Mouse (Mus musculus): ENCODE data around the gene Rbbp4.

The Rbbp4 gene

DNA sequence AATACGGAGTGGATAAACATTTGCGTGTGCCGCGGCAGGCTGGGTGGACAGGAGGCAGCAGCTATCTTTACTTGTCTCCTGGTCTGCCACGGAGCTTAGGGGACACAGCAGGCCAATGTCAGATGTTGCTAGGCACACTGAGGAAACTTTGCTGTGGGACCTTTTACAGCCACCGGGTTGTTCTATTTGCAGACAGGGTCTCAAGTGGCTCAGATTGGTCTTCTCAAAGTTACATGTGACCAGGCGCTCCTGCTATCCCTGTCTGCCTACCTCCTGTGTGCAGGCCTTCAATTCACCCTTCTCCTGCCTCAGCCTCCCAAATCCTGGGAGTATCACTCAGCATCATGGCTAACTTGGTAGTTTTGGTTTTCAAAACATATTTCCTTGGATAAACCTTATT lies 39.1 kb downstream of the Rbbp4 start:
- no peak for DNase-seq (ENCODE audit: extremely low read depth, low read depth, low spot score)

GRCm38 (mm10) chr4:129295188-129295587 lies 40.0 kb downstream of the Rbbp4 start:
- DNase-seq (ENCODE audit: extremely low read depth, low read depth, low spot score), result no peak

DNA sequence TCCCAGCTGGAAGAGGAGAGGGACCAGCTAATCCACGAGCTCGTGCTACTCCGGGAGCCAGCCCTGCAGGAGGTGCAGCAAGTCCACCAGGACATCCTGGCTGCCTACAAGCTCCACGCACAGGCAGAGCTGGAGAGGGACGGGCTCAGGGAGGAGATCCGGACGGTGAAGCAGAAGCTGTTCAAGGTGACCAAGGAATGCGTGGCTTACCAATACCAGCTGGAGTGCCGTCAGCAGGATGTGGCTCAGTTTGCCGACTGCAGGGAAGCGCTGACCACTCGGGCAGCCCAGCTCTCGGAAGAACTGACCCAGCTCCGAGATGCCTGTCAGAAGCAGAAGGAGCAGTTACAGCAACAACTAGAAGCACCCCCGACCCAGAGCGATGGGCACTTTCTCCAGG lies 41.5 kb downstream of the Rbbp4 start:
- no peak for DNase-seq (ENCODE audit: extremely low read depth, low read depth, low spot score)

DNA sequence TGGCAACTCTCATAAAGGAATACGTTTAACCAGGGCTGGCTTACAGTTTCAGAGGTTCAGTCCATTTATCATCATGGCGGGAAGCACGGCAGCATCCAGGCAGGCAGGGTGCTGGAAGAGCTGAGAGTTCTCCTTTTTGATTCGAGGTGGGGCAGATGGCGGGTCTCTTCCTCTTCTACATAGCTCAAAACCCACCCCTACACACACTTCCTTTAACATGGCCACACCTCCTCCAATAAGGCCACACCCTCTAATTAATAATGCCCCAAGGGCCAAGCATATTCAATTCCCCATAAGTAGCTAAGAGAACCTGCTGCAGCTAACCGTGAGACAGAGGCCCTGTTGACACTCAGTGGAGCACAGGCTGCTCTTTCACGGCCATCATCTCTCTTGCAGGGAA lies 42.3 kb downstream of the Rbbp4 start:
- DNase-seq (ENCODE audit: extremely low read depth, low read depth, low spot score), result no peak

- DNase-seq (ENCODE audit: extremely low read depth, low read depth, low spot score), result no peak
Observed at GRCm38 (mm10) chr4:129289671-129290070, 45.5 kb downstream of the Rbbp4 start.

GRCm38 (mm10) chr4:129288067-129288466 lies 47.1 kb downstream of the Rbbp4 start:
- no peak for DNase-seq (ENCODE audit: extremely low read depth, low read depth, low spot score)

- DNase-seq (ENCODE audit: extremely low read depth, low read depth, low spot score), result no peak
Observed at GRCm38 (mm10) chr4:129287472-129287981, 47.6 kb downstream of the Rbbp4 start, which contains the start of gene Sync. Sync (plus strand) TSS chr4:129287617.

GRCm38 (mm10) chr4:129286683-129287471 lies 48.3 kb downstream of the Rbbp4 start:
- DNase-seq (ENCODE audit: extremely low read depth, low read depth, low spot score), result no peak

GRCm38 (mm10) chr4:129286001-129286682 lies 49.0 kb downstream of the Rbbp4 start:
- DNase-seq (ENCODE audit: extremely low read depth, low read depth, low spot score), result no peak

DNA sequence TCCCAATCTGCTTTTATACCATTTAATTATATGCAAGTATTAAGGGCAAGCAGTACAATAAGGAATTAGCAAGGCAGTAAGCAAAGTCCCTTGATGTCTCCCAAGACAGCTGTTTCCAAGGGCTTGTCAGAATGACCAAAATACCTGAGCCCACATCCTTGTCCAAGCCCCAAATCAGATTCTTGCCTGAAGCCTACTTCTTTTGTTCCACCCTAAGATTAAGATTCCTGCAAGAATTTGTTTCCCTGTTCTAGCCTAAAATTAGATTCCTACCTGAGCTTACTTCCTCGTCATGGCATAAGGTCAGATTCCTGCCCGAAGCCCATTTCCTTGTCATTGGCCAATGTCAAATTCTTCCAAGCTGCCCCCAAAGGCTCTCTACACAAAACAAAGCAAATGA lies 50.5 kb downstream of the Rbbp4 start:
- DNase-seq (ENCODE audit: extremely low read depth, low read depth, low spot score), result no peak

DNA sequence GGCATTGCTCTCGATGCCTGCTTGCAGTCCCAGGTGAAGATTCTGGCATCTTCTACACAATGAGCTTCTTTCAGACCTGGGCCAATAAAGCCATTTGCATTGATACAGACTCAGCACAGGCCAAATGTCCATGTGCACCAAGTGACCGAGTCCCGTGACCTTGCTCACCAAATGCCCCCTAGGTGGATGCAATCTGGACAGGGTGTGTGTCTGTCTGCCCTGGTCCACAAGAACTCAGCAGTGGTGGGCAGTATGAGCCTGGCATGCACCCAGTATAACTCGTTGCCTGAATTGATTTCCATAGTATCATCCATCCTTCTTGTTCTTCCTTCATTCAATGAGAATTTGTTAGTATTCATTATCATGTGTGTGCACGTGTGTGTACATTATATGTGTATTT lies 51.9 kb downstream of the Rbbp4 start:
- no peak for DNase-seq (ENCODE audit: extremely low read depth, low read depth, low spot score)

DNA sequence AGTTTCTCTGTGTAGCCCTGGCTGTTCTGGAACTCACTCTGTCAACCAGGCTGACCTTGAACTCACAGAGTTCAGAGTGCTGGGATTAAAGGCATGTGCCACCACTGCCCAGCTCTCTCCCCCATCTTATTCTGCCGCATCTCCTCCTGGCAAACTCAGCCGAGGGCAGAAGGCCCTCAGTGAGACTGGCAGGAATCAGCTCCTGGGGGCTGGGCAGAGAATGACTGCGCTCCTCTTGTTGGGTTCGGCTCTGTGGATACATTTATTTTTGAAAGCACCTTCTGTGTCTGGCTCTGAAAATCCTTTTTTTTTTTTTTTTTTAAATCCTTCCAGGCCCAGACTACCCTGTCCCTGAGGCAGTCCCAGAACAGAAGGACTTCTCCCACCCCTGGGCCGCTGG lies 52.4 kb downstream of the Rbbp4 start:
- no peak for DNase-seq (ENCODE audit: extremely low read depth, low read depth, low spot score)

DNA sequence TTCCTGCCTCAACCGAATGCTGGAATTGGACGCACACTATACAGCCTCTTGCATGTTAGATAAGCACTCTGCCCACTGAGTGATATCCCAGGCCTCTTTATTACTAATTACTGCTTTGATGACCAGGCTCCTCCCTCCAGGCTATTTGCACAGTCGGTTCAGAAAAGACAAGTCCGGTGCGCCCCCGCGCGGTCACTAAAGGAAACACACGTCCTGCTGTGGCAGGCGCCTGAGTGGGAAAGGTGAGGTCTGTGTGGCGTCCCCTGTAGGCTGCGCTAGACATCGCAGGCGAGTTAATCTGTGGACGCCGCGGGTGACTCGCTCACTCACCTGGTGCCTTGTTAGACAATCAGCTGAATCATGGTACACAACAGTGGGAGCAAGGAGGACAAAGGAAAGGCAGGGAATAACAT lies 58.7 kb downstream of the Rbbp4 start:
- no peak for DNase-seq (ENCODE audit: extremely low read depth, low read depth, low spot score)

GRCm38 (mm10) chr4:129272756-129273046 lies 62.5 kb downstream of the Rbbp4 start:
- DNase-seq (ENCODE audit: extremely low read depth, low read depth, low spot score), result no peak

DNA sequence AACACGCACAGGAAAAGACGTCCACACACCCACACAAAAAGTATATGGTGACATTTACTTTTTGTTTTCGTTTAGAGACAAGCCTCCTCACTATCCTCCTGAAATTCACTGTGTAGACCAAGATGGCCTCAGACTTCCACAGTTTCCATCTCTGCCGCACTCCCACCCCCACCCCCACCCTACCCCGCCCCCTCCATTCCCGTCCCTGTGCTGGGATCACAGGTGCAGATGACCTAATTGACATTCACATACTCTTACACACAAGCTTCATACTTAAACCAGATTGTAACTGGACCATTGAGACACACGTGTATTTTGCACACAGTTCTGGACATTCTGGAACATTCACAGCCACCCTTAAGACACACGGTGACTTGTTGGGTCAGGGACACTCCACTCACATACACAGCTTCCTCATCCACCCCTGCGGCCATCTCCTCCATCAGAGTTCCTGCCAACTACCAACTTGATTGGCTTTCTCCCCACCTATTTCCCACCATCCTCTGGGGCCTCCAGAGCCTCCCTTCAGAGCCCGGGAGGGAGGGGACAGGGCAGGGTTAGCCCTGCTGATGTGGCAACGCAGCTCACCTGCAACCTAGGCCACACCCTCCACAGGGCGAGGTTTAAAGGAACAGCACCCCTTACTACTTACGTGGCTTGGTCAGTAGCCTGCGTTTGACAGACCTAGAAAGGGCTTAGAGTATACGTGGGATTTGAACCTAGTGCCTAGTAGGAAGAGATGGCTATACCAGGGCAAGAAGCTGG lies 63.0 kb downstream of the Rbbp4 start:
- peak; percentile 80 for DNase-seq (ENCODE audit: extremely low read depth, low read depth, low spot score)

DNA sequence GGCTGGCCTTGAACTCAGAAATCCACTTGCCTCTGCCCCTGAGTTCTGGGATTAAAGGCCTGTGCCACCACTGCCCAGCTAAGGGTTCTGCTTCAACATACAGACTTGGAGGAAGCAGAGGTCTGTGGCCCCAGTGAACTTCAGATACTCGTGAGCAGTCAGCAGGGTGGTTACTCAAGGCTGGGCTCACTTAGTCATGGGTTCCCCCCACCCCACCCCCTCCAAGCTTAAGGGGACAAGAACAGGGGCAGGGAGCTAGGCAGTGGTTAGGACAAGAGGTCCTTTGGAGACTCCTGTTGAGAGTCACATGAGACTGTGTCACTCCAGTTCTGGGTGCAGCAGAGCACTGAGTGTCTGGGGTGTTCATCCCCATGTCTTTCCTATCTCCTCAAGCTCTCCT lies 66.5 kb downstream of the Rbbp4 start:
- no peak for DNase-seq (ENCODE audit: extremely low read depth, low read depth, low spot score)

- DNase-seq (ENCODE audit: extremely low read depth, low read depth, low spot score), result no peak
Observed at GRCm38 (mm10) chr4:129266821-129267220, 68.3 kb downstream of the Rbbp4 start.

- DNase-seq (ENCODE audit: extremely low read depth, low read depth, low spot score), result no peak
Observed at GRCm38 (mm10) chr4:129266191-129266590, 69.0 kb downstream of the Rbbp4 start.

- peak; percentile 70 for DNase-seq (ENCODE audit: extremely low read depth, low read depth, low spot score)
Observed at GRCm38 (mm10) chr4:129263225-129264021, 71.7 kb downstream of the Rbbp4 start.

DNA sequence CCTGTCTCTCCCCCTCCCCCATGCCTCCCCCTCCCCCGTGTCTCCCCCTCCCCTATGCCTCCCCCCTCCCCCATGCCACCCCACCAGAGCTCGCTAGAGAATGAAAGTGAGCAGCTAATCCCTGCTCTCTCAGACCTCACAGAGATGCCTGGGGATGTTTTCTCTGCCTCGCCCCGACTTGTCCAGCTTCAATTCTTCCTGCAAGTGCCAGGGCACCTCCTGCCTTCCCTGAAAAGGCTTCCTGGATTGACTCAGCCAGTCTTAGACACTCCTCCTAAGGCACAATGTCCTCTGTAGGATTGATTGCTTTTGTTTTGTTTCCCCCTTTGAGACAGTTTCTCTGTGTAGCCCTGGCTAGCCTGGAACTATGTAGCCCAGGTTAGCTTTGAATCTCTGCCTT lies 74.0 kb downstream of the Rbbp4 start, which contains the start of gene C77080:
Gene C77080, minus strand, starts transcription at position 209 of the 400 bp plus-strand sequence.
- DNase-seq (ENCODE audit: extremely low read depth, low read depth, low spot score), result peak; percentile 80

DNA sequence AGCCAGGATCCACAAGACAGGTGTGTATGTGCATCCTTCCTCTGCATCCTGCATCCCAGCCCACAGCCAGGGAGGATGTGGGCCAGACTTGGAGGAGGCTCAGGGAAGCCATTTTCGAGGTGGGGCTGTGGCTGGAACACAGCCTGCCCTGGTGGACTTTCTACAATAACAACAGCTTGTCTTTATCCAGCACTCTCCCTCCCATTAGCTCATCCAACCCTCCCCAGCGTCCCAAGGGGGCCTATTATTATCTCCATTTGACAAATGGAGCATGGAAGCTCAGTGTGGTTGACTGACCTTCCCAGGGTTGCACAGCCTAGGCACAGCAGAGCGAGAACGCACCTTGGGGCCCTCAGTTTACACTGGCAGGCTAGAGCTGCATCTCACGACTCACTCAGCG lies 74.5 kb downstream of the Rbbp4 start:
- no peak for DNase-seq (ENCODE audit: extremely low read depth, low read depth, low spot score)

Data from fat pad, adult 2 months (tissue).